Mouse (Mus musculus) MEL (cell line): ENCODE results near the gene Iqcf5. TPM values are rescaled to one million over a fixed set of nuclear protein-coding genes. Genes with fewer than 3 reads are reported as not detected.

Experiments used
- DNase-seq: peaks from one replicate; pipeline ENCODE4 v3.0.0; 2011; ENCODE audit warnings: low read depth, low spot score
- H3K27ac ChIP-seq: 2 replicates; pipeline ENCODE4 v1.5.1; 2012; ENCODE audit warnings: low read depth, mild to moderate bottlenecking, control low read depth, low read length, moderate library complexity; ENCODE audit not compliant: control insufficient read depth
- H3K27me3 ChIP-seq, 2 experiments: fragments of 150-350 bp in 1 of 2; sonication (generic) in 1 of 2; 2 replicates each; pipeline ENCODE4 v1.6.1; 2012; ENCODE audit warnings: low read length in 2 of 2, mild to moderate bottlenecking in 2 of 2, improper control_type of control experiment in 1 of 2, moderate library complexity in 1 of 2; ENCODE audit not compliant: insufficient read depth in 2 of 2, control insufficient read depth in 1 of 2
- H3K36me3 ChIP-seq, 2 experiments: 2 replicates each; pipeline ENCODE4 v1.6.1; 2012 to 2014; ENCODE audit warnings: low read length in 2 of 2, improper control_type of control experiment in 1 of 2, inconsistent platforms in 1 of 2, mild to moderate bottlenecking in 1 of 2; ENCODE audit not compliant: insufficient read depth in 2 of 2, control insufficient read depth in 1 of 2
- H3K4me1 ChIP-seq, 2 experiments: fragments of 150-350 bp in 1 of 2; sonication (generic) in 1 of 2; 2 replicates each; pipeline ENCODE4 v1.6.1; 2012; ENCODE audit warnings: low read length in 2 of 2, improper control_type of control experiment in 1 of 2, mild to moderate bottlenecking in 1 of 2; ENCODE audit not compliant: insufficient read depth in 2 of 2, control insufficient read depth in 1 of 2
- H3K4me3 ChIP-seq, 2 experiments: fragments of 150-350 bp in 1 of 2; sonication (generic) in 1 of 2; 2 replicates each; pipeline ENCODE4 v1.5.1; 2012; ENCODE audit warnings: low read depth in 2 of 2, low read length in 2 of 2, mild to moderate bottlenecking in 2 of 2, moderate library complexity in 2 of 2, control low read depth in 1 of 2, improper control_type of control experiment in 1 of 2; ENCODE audit not compliant: control insufficient read depth in 1 of 2, insufficient read depth in 1 of 2
- H3K79me2 ChIP-seq: 2 replicates; pipeline ENCODE4 v1.6.1; 2012; ENCODE audit warnings: mild to moderate bottlenecking, low read length, moderate library complexity; ENCODE audit not compliant: control insufficient read depth, poor library complexity, insufficient read depth
- H3K9ac ChIP-seq: 2 replicates; pipeline ENCODE4 v1.6.1; 2012; ENCODE audit warnings: low read depth, mild to moderate bottlenecking, control low read depth, low read length, moderate library complexity; ENCODE audit not compliant: control insufficient read depth, poor library complexity, severe bottlenecking
- H3K9me3 ChIP-seq: fragments of 150-350 bp; sonication (generic); replicated peaks from 2 replicates; pipeline ENCODE4 v1.6.1; 2012; ENCODE audit warnings: mild to moderate bottlenecking, low read length, improper control_type of control experiment, moderate library complexity; ENCODE audit not compliant: insufficient read depth
- BHLHE40 ChIP-seq: IDR thresholded peaks from 2 replicates; pipeline ENCODE4 v1.6.1; 2012; ENCODE audit warnings: low read depth, mild to moderate bottlenecking, inconsistent platforms, low read length, improper control_type of control experiment, borderline replicate concordance
- CHD1 ChIP-seq: IDR thresholded peaks from 2 replicates; pipeline ENCODE4 v1.6.1; 2012; ENCODE audit warnings: low read depth, mild to moderate bottlenecking, inconsistent platforms, low read length, improper control_type of control experiment
- CHD2 ChIP-seq: IDR thresholded peaks from 2 replicates; pipeline ENCODE4 v1.6.1; 2011; ENCODE audit warnings: low read length, improper control_type of control experiment
- CTCF ChIP-seq, 3 experiments: IDR thresholded peaks in 2 of 3; conservative IDR thresholded peaks in 1 of 3; 2 replicates each; pipeline ENCODE4 v1.5.1; 2011 to 2012; ENCODE audit warnings: low read length in 3 of 3, low read depth in 2 of 3, mild to moderate bottlenecking in 2 of 3, improper control_type of control experiment in 1 of 3, inconsistent platforms in 1 of 3, mixed read lengths in 1 of 3, moderate library complexity in 1 of 3; ENCODE audit not compliant: control insufficient read depth in 1 of 3, insufficient read depth in 1 of 3, poor library complexity in 1 of 3, severe bottlenecking in 1 of 3
- E2F4 ChIP-seq: IDR thresholded peaks from 2 replicates; pipeline ENCODE4 v1.6.1; 2011; ENCODE audit warnings: low read depth, low read length, improper control_type of control experiment, borderline replicate concordance
- ELF1 ChIP-seq: IDR thresholded peaks from 2 replicates; pipeline ENCODE4 v1.6.1; 2014; ENCODE audit warnings: low read depth, mild to moderate bottlenecking, inconsistent platforms, low read length, improper control_type of control experiment, moderate library complexity
- EP300 ChIP-seq, 2 experiments: IDR thresholded peaks; 2 replicates each; pipeline ENCODE4 v1.6.1; 2011; ENCODE audit warnings: improper control_type of control experiment in 2 of 2, low read length in 2 of 2, low read depth in 1 of 2, mild to moderate bottlenecking in 1 of 2
- ETS1 ChIP-seq: IDR thresholded peaks from 2 replicates; pipeline ENCODE4 v1.6.1; 2012; ENCODE audit warnings: low read depth, mild to moderate bottlenecking, inconsistent platforms, low read length, improper control_type of control experiment, moderate library complexity
- GATA1 ChIP-seq: IDR thresholded peaks from 2 replicates; pipeline ENCODE4 v1.6.1; 2011; ENCODE audit warnings: low read depth, low read length, improper control_type of control experiment
- JUND ChIP-seq: IDR thresholded peaks from 2 replicates; pipeline ENCODE4 v1.6.1; 2011; ENCODE audit warnings: low read depth, mild to moderate bottlenecking, improper control_type of control experiment, low read length
- KAT2A ChIP-seq: conservative IDR thresholded peaks from 2 replicates; pipeline ENCODE4 v1.6.1; 2012; ENCODE audit warnings: low read depth, low read length, improper control_type of control experiment, inconsistent platforms
- MAFK ChIP-seq: IDR thresholded peaks from 2 replicates; pipeline ENCODE4 v1.6.1; 2011; ENCODE audit warnings: low read depth, mild to moderate bottlenecking, low read length, improper control_type of control experiment, borderline replicate concordance
- MAX ChIP-seq: IDR thresholded peaks from 2 replicates; pipeline ENCODE4 v1.6.1; 2011; ENCODE audit warnings: low read length, improper control_type of control experiment
- MXI1 ChIP-seq: IDR thresholded peaks from 2 replicates; pipeline ENCODE4 v1.6.1; 2011; ENCODE audit warnings: mild to moderate bottlenecking, low read depth, low read length, improper control_type of control experiment
- MYB ChIP-seq: IDR thresholded peaks from 2 replicates; pipeline ENCODE4 v1.6.1; 2011; ENCODE audit warnings: mild to moderate bottlenecking, low read depth, low read length, improper control_type of control experiment
- NELFE ChIP-seq: IDR thresholded peaks from 2 replicates; pipeline ENCODE4 v1.6.1; 2011; ENCODE audit warnings: low read depth, low read length, improper control_type of control experiment
- NRF1 ChIP-seq: IDR thresholded peaks from 2 replicates; pipeline ENCODE4 v1.6.1; 2014; ENCODE audit warnings: low read depth, mild to moderate bottlenecking, inconsistent platforms, low read length, improper control_type of control experiment, moderate library complexity; ENCODE audit not compliant: poor library complexity, insufficient read depth, severe bottlenecking
- POLR2A ChIP-seq, 2 experiments: IDR thresholded peaks; 2 replicates each; pipeline ENCODE4 v1.6.1; 2011 to 2012; ENCODE audit warnings: low read length in 2 of 2, mild to moderate bottlenecking in 2 of 2, control low read depth in 1 of 2, improper control_type of control experiment in 1 of 2, low read depth in 1 of 2, moderate library complexity in 1 of 2; ENCODE audit not compliant: control insufficient read depth in 1 of 2, insufficient read depth in 1 of 2, poor library complexity in 1 of 2
- POLR2AphosphoS2 ChIP-seq: IDR thresholded peaks from 2 replicates; pipeline ENCODE4 v1.6.1; 2011; ENCODE audit warnings: low read length, improper control_type of control experiment
- POLR2AphosphoS5 ChIP-seq: IDR thresholded peaks from 2 replicates; pipeline ENCODE4 v1.6.1; 2012; ENCODE audit warnings: low read depth, borderline replicate concordance, mild to moderate bottlenecking, inconsistent platforms, low read length, moderate library complexity, mixed read lengths
- SMC3 ChIP-seq: IDR thresholded peaks from 2 replicates; pipeline ENCODE4 v1.6.1; 2011; ENCODE audit warnings: low read depth, low read length, improper control_type of control experiment
- TAL1 ChIP-seq: IDR thresholded peaks from 2 replicates; pipeline ENCODE4 v1.6.1; 2012; ENCODE audit warnings: mild to moderate bottlenecking, inconsistent platforms, low read length, moderate library complexity, mixed read lengths
- TCF12 ChIP-seq: IDR thresholded peaks from 2 replicates; pipeline ENCODE4 v1.6.1; 2014; ENCODE audit warnings: low read depth, mild to moderate bottlenecking, inconsistent platforms, low read length, improper control_type of control experiment, moderate library complexity
- UBTF ChIP-seq: IDR thresholded peaks from 2 replicates; pipeline ENCODE4 v1.6.1; 2012; ENCODE audit warnings: low read depth, mild to moderate bottlenecking, inconsistent platforms, low read length, improper control_type of control experiment, moderate library complexity, borderline replicate concordance; ENCODE audit not compliant: insufficient read depth
- USF2 ChIP-seq, 2 experiments: IDR thresholded peaks; 2 replicates each; pipeline ENCODE4 v1.6.1; 2011 to 2012; ENCODE audit warnings: improper control_type of control experiment in 2 of 2, low read length in 2 of 2, borderline replicate concordance in 1 of 2, inconsistent platforms in 1 of 2, low read depth in 1 of 2, mild to moderate bottlenecking in 1 of 2; ENCODE audit not compliant: insufficient read depth in 1 of 2
- ZC3H11A ChIP-seq: IDR thresholded peaks from 2 replicates; pipeline ENCODE4 v1.6.1; 2012; ENCODE audit warnings: low read depth, mild to moderate bottlenecking, inconsistent platforms, low read length, improper control_type of control experiment
- ZKSCAN1 ChIP-seq: IDR thresholded peaks from 2 replicates; pipeline ENCODE4 v1.6.1; 2012; ENCODE audit warnings: low read depth, mild to moderate bottlenecking, inconsistent platforms, low read length, improper control_type of control experiment, moderate library complexity
- ZNF384 ChIP-seq: IDR thresholded peaks from 2 replicates; pipeline ENCODE4 v1.6.1; 2012; ENCODE audit warnings: low read depth, mild to moderate bottlenecking, inconsistent platforms, low read length, improper control_type of control experiment
- polyA plus RNA-seq, 2 experiments: library from polyadenylated mRNA; stranded (reverse) in 1 of 2; unstranded in 1 of 2; fragments of >175 nt in 1 of 2; fragments of >200 nt in 1 of 2; gene quantifications; 2 replicates each; pipeline versions ENCODE4 v1.2.1 to v1.2.4; 2012; ENCODE audit warnings: low replicate concordance in 2 of 2, low read depth in 1 of 2; ENCODE audit not compliant: insufficient read length in 2 of 2, insufficient read depth in 1 of 2, missing spikeins in 1 of 2
- total RNA-seq: library from RNA; depleted of rRNA; stranded (reverse); fragments of 300-350 nt; gene quantifications from 2 replicates; pipeline ENCODE4 v1.2.3, GENCODE M21; 2012

Iqcf5 gene
- total and polyA plus RNA-seq, 3 experiments: 0.81 to 1.5 TPM; not detected in 1

- Histone ChIP-seq H3K79me2 (peaks cover 27% of the 10 kb centered on the region), H3K9me3 (no peaks in the 10 kb centered on the region), H3K4me1 (peaks cover 0 to 9% of the 10 kb centered on the region in 2 experiments; a peak in 3 of 4 replicates), H3K9ac (no peak overlapping the region), H3K4me3 (no peak overlapping the region), H3K36me3 (peaks cover 0 to 3% of the 10 kb centered on the region in 2 experiments; a peak in 3 of 4 replicates), H3K27me3 (no peaks in the 10 kb centered on the region), H3K27ac (no peak overlapping the region)
- no peak for DNase-seq
- no peak for TF ChIP-seq ZNF384
- TF ChIP-seq E2F4: no peak
- TF ChIP-seq MXI1: no peak
- no peak for TF ChIP-seq TAL1
- no peak for TF ChIP-seq SMC3
- TF ChIP-seq CHD2: no peak
- TF ChIP-seq POLR2A (IDR thresholded peaks at IDR 0.05; ENCODE audit: control insufficient read depth in 1 of 2, insufficient read depth in 1 of 2, low read depth in 1 of 2, low read length in 2 of 2, poor library complexity in 1 of 2): no peak
- TF ChIP-seq GATA1: no peak
- TF ChIP-seq MAX: no peak
- TF ChIP-seq CTCF (IDR thresholded peaks at IDR 0.05 in 2 of 3, conservative IDR thresholded peaks at IDR 0.05 in 1 of 3; ENCODE audit: control insufficient read depth in 1 of 3, insufficient read depth in 1 of 3, low read depth in 2 of 3, low read length in 3 of 3, poor library complexity in 1 of 3, severe bottlenecking in 1 of 3): no peak
- no peak for TF ChIP-seq JUND
- TF ChIP-seq EP300 (IDR thresholded peaks at IDR 0.05; ENCODE audit: low read depth in 1 of 2, low read length in 2 of 2): no peak
- TF ChIP-seq MAFK: no peak
- TF ChIP-seq POLR2AphosphoS2: no peak
- TF ChIP-seq ELF1: no peak
- TF ChIP-seq TCF12: no peak
- no peak for TF ChIP-seq NRF1
These were observed 33.8 kb upstream of the Iqcf5 start for GRCm38 (mm10) chr9:106480541-106480940.

DNA sequence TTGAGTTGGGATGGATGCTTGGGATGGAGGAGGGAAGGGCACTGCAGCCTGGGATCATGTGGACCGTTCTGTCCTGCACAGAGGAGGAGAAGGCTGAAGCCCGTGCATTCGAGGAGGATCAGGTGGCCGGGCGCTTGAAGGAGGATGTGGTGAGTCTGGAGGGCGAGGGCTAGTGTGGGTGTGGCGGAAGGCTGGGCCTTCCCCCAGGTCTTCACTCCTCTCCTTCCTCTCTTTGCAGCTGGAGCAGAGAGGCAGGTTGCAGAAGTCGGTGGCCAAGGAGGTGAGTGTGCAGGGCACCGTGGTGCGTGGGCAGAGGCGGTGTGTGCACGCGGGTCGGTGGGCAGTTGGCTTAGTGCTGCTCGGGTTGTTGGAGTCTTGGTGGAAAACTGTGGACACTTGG lies 33.3 kb upstream of the Iqcf5 start:
- H3K4me3 ChIP-seq: no peak overlapping the region
- no peak overlapping the region for H3K9ac ChIP-seq
- peaks cover 0 to 3% of the 10 kb centered on the region in 2 experiments; a peak in 3 of 4 replicates for H3K36me3 ChIP-seq
- TF ChIP-seq USF2 (IDR thresholded peaks at IDR 0.05; ENCODE audit: borderline replicate concordance in 1 of 2, insufficient read depth in 1 of 2, low read depth in 1 of 2, low read length in 2 of 2) (no peak), POLR2A (IDR thresholded peaks at IDR 0.05; ENCODE audit: control insufficient read depth in 1 of 2, insufficient read depth in 1 of 2, low read depth in 1 of 2, low read length in 2 of 2, poor library complexity in 1 of 2) (no peak), ZKSCAN1 (no peak), CHD1 (no peak), ZNF384 (no peak), BHLHE40 (no peak), KAT2A (no peak), SMC3 (no peak), JUND (no peak), MYB (no peak), NRF1 (no peak), ZC3H11A (no peak), NELFE (no peak), TAL1 (no peak), UBTF (no peak), POLR2AphosphoS5 (no peak), MXI1 (no peak), GATA1 (no peak), ETS1 (no peak)
- peaks cover 0 to 9% of the 10 kb centered on the region in 2 experiments; a peak in 3 of 4 replicates for H3K4me1 ChIP-seq
- no peaks in the 10 kb centered on the region for H3K9me3 ChIP-seq
- no peak overlapping the region for H3K27ac ChIP-seq
- DNase-seq: no peak
- peaks cover 27% of the 10 kb centered on the region for H3K79me2 ChIP-seq
- H3K27me3 ChIP-seq: no peaks in the 10 kb centered on the region
